In genomic region chr16:78406657-78407056, GRCm38 (mm10) we compare ENCODE assay signal across 24 mouse cellular contexts. TPM values are rescaled to one million over a fixed set of nuclear protein-coding genes. Genes with fewer than 3 reads are reported as not detected.
DNase-seq lines count a peak whose midpoint lies in the region; ATAC-seq and TF ChIP-seq lines count a peak whose summit lies in the region.
"Had no signal": no experiment of that assay in that cellular context is flagged by ENCODE, and none has a peak within 500 bp of the region (broad histone marks: within the 10 kb centered on the region; RNA-seq: fewer than 3 reads in every experiment).

No protein-coding gene starts in this region.

- 61% methylated on average over 2 of the region's 2 CpGs for WGBS in forebrain, postnatal 0 days
- WGBS in forebrain, embryonic 13.5 days: 84% methylated on average over 2 of the region's 2 CpGs
- WGBS in kidney, postnatal 0 days: 79% methylated on average over 2 of the region's 2 CpGs
- WGBS in lung, embryonic 16.5 days: 39% methylated on average over 2 of the region's 2 CpGs
- 57% methylated on average over 2 of the region's 2 CpGs for WGBS in lung, adult 2 months

- H3K4me2 ChIP-seq in forebrain, postnatal 0 days (ENCODE audit: low read depth): no peak overlapping the region
- H3K4me2 ChIP-seq in forebrain, embryonic 13.5 days: no peak overlapping the region
- H3K4me2 ChIP-seq in kidney, postnatal 0 days (ENCODE audit: low read length): no peak overlapping the region
- H3K4me2 ChIP-seq in lung, embryonic 16.5 days (ENCODE audit: low read depth, low read length): no peak overlapping the region
- H3K4me2 ChIP-seq: forebrain, embryonic 15.5 days; heart, embryonic 12.5 days; hindbrain, embryonic 13.5 days had no signal

- TF ChIP-seq POLR2A in lung, adult 2 months (IDR thresholded peaks at IDR 0.05; ENCODE audit: borderline replicate concordance, extremely low read depth, low read depth, low read length): no peak

- no peak for ATAC-seq in forebrain, postnatal 0 days
- ATAC-seq in forebrain, embryonic 13.5 days: no peak
- ATAC-seq in kidney, postnatal 0 days (replicated peaks; ENCODE audit: low FRiP score, low read depth): no peak
- ATAC-seq in lung, embryonic 16.5 days (ENCODE audit: low read depth): peak; percentile 94
- ATAC-seq: forebrain, embryonic 15.5 days; hindbrain, embryonic 16.5 days; Patski had no signal

- DNase-seq in forebrain, postnatal 0 days: peak; percentile 18
- peak; percentile 8 for DNase-seq in kidney, postnatal 0 days (ENCODE audit: low spot score)
- no peak for DNase-seq in kidney, postnatal 10 days
- no peak for DNase-seq in lung, adult 2 months
- DNase-seq: adrenal gland, postnatal 10 days; adrenal gland, postnatal 36 days; B cell, adult 2 months; cerebellum, adult 18-20 months; cerebellum, adult 9-10 months; cerebellum, postnatal 14 days; gastrocnemius, adult 2 months; gastrocnemius, postnatal 14 days; heart, adult 11 months; heart, postnatal 36 days had no signal

- no peak overlapping the region for H3K9ac ChIP-seq in forebrain, postnatal 0 days
- H3K9ac ChIP-seq in forebrain, embryonic 13.5 days: no peak overlapping the region
- no peak overlapping the region for H3K9ac ChIP-seq in kidney, postnatal 0 days (ENCODE audit: low read depth, low read length)
- no peak overlapping the region for H3K9ac ChIP-seq in lung, embryonic 16.5 days (ENCODE audit: low read length)
- H3K9ac ChIP-seq: forebrain, embryonic 15.5 days; heart, embryonic 12.5 days; hindbrain, embryonic 13.5 days had no signal

- H3K4me1 ChIP-seq in forebrain, postnatal 0 days (ENCODE audit: insufficient read depth): no peaks in the 10 kb centered on the region
- H3K4me1 ChIP-seq in forebrain, embryonic 13.5 days: no peaks in the 10 kb centered on the region
- H3K4me1 ChIP-seq in kidney, postnatal 0 days (replicated peaks; ENCODE audit: insufficient read depth, low read length): no peaks in the 10 kb centered on the region
- no peaks in the 10 kb centered on the region for H3K4me1 ChIP-seq in lung, embryonic 16.5 days (replicated peaks; ENCODE audit: control insufficient read depth, insufficient read depth, low read length)
- no peaks in the 10 kb centered on the region for H3K4me1 ChIP-seq in lung, adult 2 months (ENCODE audit: control insufficient read depth, insufficient read depth, low read length)
- H3K4me1 ChIP-seq: forebrain, embryonic 15.5 days; hindbrain, embryonic 10.5 days; hindbrain, embryonic 13.5 days had no signal

- H3K4me3 ChIP-seq in forebrain, postnatal 0 days (ENCODE audit: low read depth, low read length): no peak overlapping the region
- H3K4me3 ChIP-seq in forebrain, embryonic 13.5 days: no peak overlapping the region
- H3K4me3 ChIP-seq in kidney, postnatal 0 days (replicated peaks; ENCODE audit: low read depth, low read length): no peak overlapping the region
- no peak overlapping the region for H3K4me3 ChIP-seq in lung, embryonic 16.5 days (ENCODE audit: low read length)
- H3K4me3 ChIP-seq in lung, adult 2 months (replicated peaks; ENCODE audit: extremely low read depth, low read depth, low read length): no peak overlapping the region
- H3K4me3 ChIP-seq: forebrain, embryonic 15.5 days; gastrocnemius, adult 2 months; heart, embryonic 12.5 days; hindbrain, embryonic 10.5 days; hindbrain, embryonic 13.5 days had no signal

- no peak overlapping the region for H3K27ac ChIP-seq in forebrain, postnatal 0 days (ENCODE audit: low read depth, low read length)
- no peak overlapping the region for H3K27ac ChIP-seq in forebrain, embryonic 13.5 days
- no peak overlapping the region for H3K27ac ChIP-seq in kidney, postnatal 0 days
- no peak overlapping the region for H3K27ac ChIP-seq in lung, embryonic 16.5 days (ENCODE audit: low read length)
- H3K27ac ChIP-seq: forebrain, embryonic 15.5 days; gastrocnemius, adult 2 months; hindbrain, embryonic 10.5 days; hindbrain, embryonic 13.5 days had no signal

- no peaks in the 10 kb centered on the region for H3K9me3 ChIP-seq in forebrain, postnatal 0 days (ENCODE audit: low read length)
- no peaks in the 10 kb centered on the region for H3K9me3 ChIP-seq in forebrain, embryonic 13.5 days (replicated peaks)
- H3K9me3 ChIP-seq in kidney, postnatal 0 days (replicated peaks; ENCODE audit: low read length): no peaks in the 10 kb centered on the region
- H3K9me3 ChIP-seq in lung, embryonic 16.5 days (ENCODE audit: control insufficient read depth, low read length): no peaks in the 10 kb centered on the region; the same call in 1 of the 2 replicates
- H3K9me3 ChIP-seq: forebrain, embryonic 15.5 days; G1E; hindbrain, embryonic 10.5 days; hindbrain, embryonic 13.5 days had no signal

- H3K36me3 ChIP-seq in forebrain, postnatal 0 days (ENCODE audit: insufficient read depth): no peaks in the 10 kb centered on the region
- H3K36me3 ChIP-seq in forebrain, embryonic 13.5 days (ENCODE audit: poor library complexity, severe bottlenecking): no peaks in the 10 kb centered on the region
- H3K36me3 ChIP-seq in kidney, postnatal 0 days (ENCODE audit: insufficient read depth, low read length): no peaks in the 10 kb centered on the region
- H3K36me3 ChIP-seq in lung, embryonic 16.5 days (ENCODE audit: control insufficient read depth, insufficient read depth, low read length): no peaks in the 10 kb centered on the region
- H3K36me3 ChIP-seq: forebrain, embryonic 15.5 days; G1E; heart, embryonic 12.5 days; hindbrain, embryonic 10.5 days; hindbrain, embryonic 13.5 days had no signal

- no peak for TF ChIP-seq CTCF in forebrain, postnatal 0 days (IDR thresholded peaks at IDR 0.05; ENCODE audit: low read depth)
- TF ChIP-seq CTCF in kidney, postnatal 0 days (IDR thresholded peaks at IDR 0.05; ENCODE audit: low read depth): no peak
- TF ChIP-seq CTCF in lung, adult 2 months (IDR thresholded peaks at IDR 0.05; ENCODE audit: insufficient read depth, low read length): no peak

- H3K27me3 ChIP-seq in forebrain, postnatal 0 days (ENCODE audit: insufficient read depth, low read length): no peaks in the 10 kb centered on the region
- no peaks in the 10 kb centered on the region for H3K27me3 ChIP-seq in forebrain, embryonic 13.5 days
- H3K27me3 ChIP-seq in kidney, postnatal 0 days (ENCODE audit: insufficient read depth, low read length): no peaks in the 10 kb centered on the region
- H3K27me3 ChIP-seq in lung, embryonic 16.5 days (ENCODE audit: control insufficient read depth, insufficient read depth, low read depth, low read length): no peaks in the 10 kb centered on the region
- H3K27me3 ChIP-seq: CH12.LX; forebrain, embryonic 15.5 days; heart, embryonic 12.5 days; hindbrain, embryonic 13.5 days had no signal

RNA-seq across cellular contexts. Expression of gene Btg3, which starts 29.7 kb away (rescaled TPM):
- total RNA-seq in forebrain, postnatal 0 days (2014; rRNA removed): 7.5 and 9.8 TPM in 2 replicates
- polyA plus RNA-seq in forebrain, postnatal 0 days (2015; fragmentation: Nextera tagmentation; extraction: Ambion mirVana): 19.7 and 20.2 TPM in 2 replicates
- 31.6 and 35.8 TPM in 2 replicates for polyA plus RNA-seq in forebrain, embryonic 13.5 days (2015; fragmentation: Nextera tagmentation; extraction: Ambion mirVana)
- 62.9 and 65.0 TPM in 2 replicates for polyA plus RNA-seq in kidney, postnatal 0 days (2015; fragmentation: Nextera tagmentation; extraction: Ambion mirVana)
- polyA plus RNA-seq in lung, embryonic 16.5 days (2015; fragmentation: Nextera tagmentation; extraction: Ambion mirVana): 35.7 and 43.7 TPM in 2 replicates
- 8.5 and 10.3 TPM in 2 replicates for polyA plus RNA-seq in lung, adult 2 months (2012; rRNA removed)

Comparison
In these comparisons a context has a peak if more than half of its experiments do, and no peak if none do; other contexts are left out.
1. DNase-seq: peak in forebrain, postnatal 0 days (single experiment) and kidney, postnatal 0 days (single experiment); none in kidney, postnatal 10 days (single experiment) and lung, adult 2 months (single experiment).